Mouse (Mus musculus): Measurements from ENCODE around the gene Rtn4ip1. TPM values are rescaled to one million over a fixed set of nuclear protein-coding genes. Genes with fewer than 3 reads are reported as not detected.

The Rtn4ip1 gene
- polyA plus RNA-seq, 1 experiment, result not detected

DNA sequence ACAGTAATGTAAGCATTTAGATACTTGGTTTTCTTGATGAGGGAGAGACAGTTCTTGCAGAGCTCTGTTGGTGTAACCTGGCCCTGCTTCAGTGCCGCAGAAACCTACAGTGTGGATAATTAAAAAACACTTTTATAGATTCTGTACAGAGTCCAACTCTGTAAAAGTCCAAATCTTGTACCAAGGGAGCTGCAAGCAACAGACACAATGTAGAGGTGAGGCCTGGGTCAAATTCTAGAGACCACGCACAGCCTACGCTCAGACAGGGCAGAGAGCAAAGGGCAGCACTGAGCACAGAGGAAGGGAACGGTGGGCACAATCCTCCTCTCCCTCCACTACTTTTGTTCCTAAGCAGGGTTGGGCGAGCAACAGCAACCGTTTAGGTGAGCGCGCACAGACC, 5.5 kb upstream of the Rtn4ip1 start:
- Histone ChIP-seq H3K27ac (ENCODE audit: insufficient read depth, low read depth, low read length) (no peak overlapping the region), H3K4me1 (ENCODE audit: control insufficient read depth, insufficient read depth, low read length) (0 out of 2 replicates have a peak, but pooled peaks cover 2% of the 10 kb centered on the region), H3K4me3 (ENCODE audit: insufficient read depth, low read depth, low read length) (no peak overlapping the region)
- TF ChIP-seq POLR2A (IDR thresholded peaks at IDR 0.05; ENCODE audit: insufficient read depth, low read depth, low read length), result no peak
- WGBS, result 93% methylated on average over 8 of the region's 8 CpGs

DNA sequence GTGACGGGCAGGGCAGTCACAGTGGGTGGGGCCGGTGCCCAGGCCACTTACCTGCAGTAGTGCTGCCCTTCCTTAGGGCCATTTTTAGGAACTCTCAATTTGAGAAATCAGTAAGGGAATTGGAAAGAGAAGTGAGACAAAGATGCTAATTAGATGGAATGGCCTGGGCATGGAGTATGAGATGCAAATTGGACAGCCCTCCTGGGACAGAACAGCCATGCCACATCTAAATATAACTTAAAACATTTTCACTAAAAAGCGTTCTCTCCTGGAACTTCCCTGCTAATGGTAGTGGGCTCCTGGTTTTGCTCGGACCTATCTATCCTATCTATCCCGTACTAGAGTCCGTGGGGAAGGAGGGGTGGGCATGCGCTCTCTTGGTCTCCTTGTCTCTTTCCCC, 3.3 kb upstream of the Rtn4ip1 start:
- H3K4me1 ChIP-seq (ENCODE audit: control insufficient read depth, insufficient read depth, low read length), result 0 out of 2 replicates have a peak, but pooled peaks cover 2% of the 10 kb centered on the region
- WGBS, result 97% methylated on average over 7 of the region's 7 CpGs
- TF ChIP-seq CTCF (IDR thresholded peaks at IDR 0.05; ENCODE audit: insufficient read depth, low read depth, low read length) (no peak), POLR2A (IDR thresholded peaks at IDR 0.05; ENCODE audit: insufficient read depth, low read depth, low read length) (no peak)

GRCm38 (mm10) chr10:43900883-43901570, 580 bp upstream of the Rtn4ip1 start:
- WGBS, result 6% methylated on average over 30 of the region's 30 CpGs
- TF ChIP-seq CTCF (IDR thresholded peaks at IDR 0.05; ENCODE audit: insufficient read depth, low read depth, low read length), result no peak
- TF ChIP-seq POLR2A (IDR thresholded peaks at IDR 0.05; ENCODE audit: insufficient read depth, low read depth, low read length), result no peak
- Histone ChIP-seq H3K4me1 (ENCODE audit: control insufficient read depth, insufficient read depth, low read length) (0 out of 2 replicates have a peak, but pooled peaks cover 2% of the 10 kb centered on the region), H3K27ac (ENCODE audit: insufficient read depth, low read depth, low read length) (no peak overlapping the region), H3K4me3 (ENCODE audit: insufficient read depth, low read depth, low read length) (peak overlapping the region; percentile 93)

More for the DNA sequence above, 3.3 kb upstream of the Rtn4ip1 start:
- Histone ChIP-seq H3K4me3 (ENCODE audit: insufficient read depth, low read depth, low read length) (no peak overlapping the region), H3K27ac (ENCODE audit: insufficient read depth, low read depth, low read length) (no peak overlapping the region)

- TF ChIP-seq CTCF (IDR thresholded peaks at IDR 0.05; ENCODE audit: insufficient read depth, low read depth, low read length) (no peak), POLR2A (IDR thresholded peaks at IDR 0.05; ENCODE audit: insufficient read depth, low read depth, low read length) (no peak)
- 100% methylated on average over 1 of the region's 1 CpGs for WGBS
- Histone ChIP-seq H3K27ac (ENCODE audit: insufficient read depth, low read depth, low read length) (no peak overlapping the region), H3K4me1 (ENCODE audit: control insufficient read depth, insufficient read depth, low read length) (0 out of 2 replicates have a peak, but pooled peaks cover 2% of the 10 kb centered on the region), H3K4me3 (ENCODE audit: insufficient read depth, low read depth, low read length) (no peak overlapping the region)
Measured at GRCm38 (mm10) chr10:43904569-43904968, 3.0 kb downstream of the Rtn4ip1 start.

- Histone ChIP-seq H3K4me1 (ENCODE audit: control insufficient read depth, insufficient read depth, low read length) (no peaks in the 10 kb centered on the region), H3K27ac (ENCODE audit: insufficient read depth, low read depth, low read length) (no peak overlapping the region), H3K4me3 (ENCODE audit: insufficient read depth, low read depth, low read length) (no peak overlapping the region)
- TF ChIP-seq CTCF (IDR thresholded peaks at IDR 0.05; ENCODE audit: insufficient read depth, low read depth, low read length) (no peak), POLR2A (IDR thresholded peaks at IDR 0.05; ENCODE audit: insufficient read depth, low read depth, low read length) (no peak)
- 87% methylated on average over 12 of the region's 12 CpGs for WGBS
Measured at GRCm38 (mm10) chr10:43910032-43910872, 8.6 kb downstream of the Rtn4ip1 start.

DNA sequence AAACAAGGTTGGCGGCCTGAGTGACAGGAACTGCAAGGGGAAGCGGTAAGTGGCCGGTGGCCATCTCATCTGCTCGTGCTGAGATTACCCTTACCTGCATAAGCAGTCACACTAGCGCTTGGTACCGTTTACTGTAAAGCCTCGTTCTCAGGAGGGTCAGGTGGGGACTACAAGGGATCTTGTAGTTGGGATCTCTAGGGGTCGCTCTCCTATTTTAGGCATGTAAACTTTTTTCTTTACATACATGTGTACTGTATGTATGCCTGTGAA, 9.2 kb downstream of the Rtn4ip1 start:
- H3K4me1 ChIP-seq (ENCODE audit: control insufficient read depth, insufficient read depth, low read length), result no peaks in the 10 kb centered on the region
- no peak overlapping the region for H3K4me3 ChIP-seq (ENCODE audit: insufficient read depth, low read depth, low read length)
- TF ChIP-seq POLR2A (IDR thresholded peaks at IDR 0.05; ENCODE audit: insufficient read depth, low read depth, low read length) (no peak), CTCF (IDR thresholded peaks at IDR 0.05; ENCODE audit: insufficient read depth, low read depth, low read length) (no peak)
- WGBS, result 92% methylated on average over 8 of the region's 8 CpGs
- H3K27ac ChIP-seq (ENCODE audit: insufficient read depth, low read depth, low read length), result no peak overlapping the region

- WGBS, result 89% methylated on average over 3 of the region's 3 CpGs
- Histone ChIP-seq H3K4me3 (ENCODE audit: insufficient read depth, low read depth, low read length) (no peak overlapping the region), H3K4me1 (ENCODE audit: control insufficient read depth, insufficient read depth, low read length) (peaks cover 2% of the 10 kb centered on the region; the same call in 1 of the 2 replicates), H3K27ac (ENCODE audit: insufficient read depth, low read depth, low read length) (no peak overlapping the region)
- TF ChIP-seq POLR2A (IDR thresholded peaks at IDR 0.05; ENCODE audit: insufficient read depth, low read depth, low read length) (no peak), CTCF (IDR thresholded peaks at IDR 0.05; ENCODE audit: insufficient read depth, low read depth, low read length) (no peak)
Measured at GRCm38 (mm10) chr10:43912236-43912635, 10.6 kb downstream of the Rtn4ip1 start.

DNA sequence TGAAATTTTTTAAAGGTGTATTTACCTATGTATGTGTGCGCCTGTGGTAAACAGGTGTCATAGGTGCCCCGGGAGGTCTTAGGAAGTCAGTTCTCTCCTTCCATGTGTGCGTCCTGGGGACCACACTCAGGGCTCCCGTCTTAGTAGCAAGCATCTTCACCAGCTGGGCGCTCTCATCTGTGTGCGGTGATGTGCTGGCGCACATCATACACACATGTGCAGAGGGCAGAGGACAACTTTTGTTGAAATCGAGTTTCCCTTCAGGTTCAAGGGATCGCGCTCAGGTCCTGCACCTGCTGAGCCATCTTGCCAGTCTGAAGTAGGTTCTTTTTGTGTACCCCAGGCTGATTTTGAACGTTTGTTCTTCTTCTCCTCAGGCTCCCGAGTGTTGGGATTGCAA, 14.6 kb downstream of the Rtn4ip1 start:
- H3K27ac ChIP-seq (ENCODE audit: insufficient read depth, low read depth, low read length), result no peak overlapping the region
- TF ChIP-seq POLR2A (IDR thresholded peaks at IDR 0.05; ENCODE audit: insufficient read depth, low read depth, low read length) (no peak), CTCF (IDR thresholded peaks at IDR 0.05; ENCODE audit: insufficient read depth, low read depth, low read length) (no peak)
- 83% methylated on average over 12 of the region's 12 CpGs for WGBS
- no peak overlapping the region for H3K4me3 ChIP-seq (ENCODE audit: insufficient read depth, low read depth, low read length)
- H3K4me1 ChIP-seq (ENCODE audit: control insufficient read depth, insufficient read depth, low read length), result peaks cover 2% of the 10 kb centered on the region; the same call in 1 of the 2 replicates

GRCm38 (mm10) chr10:43916737-43917136, 15.1 kb downstream of the Rtn4ip1 start:
- Histone ChIP-seq H3K4me3 (ENCODE audit: insufficient read depth, low read depth, low read length) (no peak overlapping the region), H3K27ac (ENCODE audit: insufficient read depth, low read depth, low read length) (no peak overlapping the region), H3K4me1 (ENCODE audit: control insufficient read depth, insufficient read depth, low read length) (peaks cover 2% of the 10 kb centered on the region; the same call in 1 of the 2 replicates)
- 63% methylated on average over 2 of the region's 2 CpGs for WGBS
- TF ChIP-seq POLR2A (IDR thresholded peaks at IDR 0.05; ENCODE audit: insufficient read depth, low read depth, low read length), result no peak
- no peak for TF ChIP-seq CTCF (IDR thresholded peaks at IDR 0.05; ENCODE audit: insufficient read depth, low read depth, low read length)

All from olfactory bulb, adult 2 months (tissue).